Mouse (Mus musculus) mouse embryonic stem cell (cell line): ENCODE results near the gene Fundc1.
"Not testable (repeated sequence)": the region's sequence is repeated elsewhere in the genome, so short reads cannot be mapped to it uniquely, and the experiment has no call there.

ENCODE experiments used
- in situ Hi-C, 2 experiments: fragments of 300-500 bp; cut with MboI; formaldehyde crosslinking; loops; 1 replicate in 1 of 2; 3 replicates in 1 of 2; pipeline ENCODE4 v1.14.3; 2019 to 2020; ENCODE audit warnings: low sequenced_read_pairs in 2 of 2, low pct_unique_long_range_greater_than_20kb in 1 of 2, mixed read lengths in 1 of 2; ENCODE audit not compliant: unreplicated experiment in 1 of 2

Gene Fundc1

GRCm38 (mm10) chrX:17571621-17572459 lies at the start of gene Fundc1:
Gene Fundc1 (minus strand): TSS chrX:17572325.
- in situ Hi-C loops, result no loop called here

- in situ Hi-C loops, result no loop called here
Measured at GRCm38 (mm10) chrX:17611253-17611652, 39.1 kb upstream of the Fundc1 start.

- in situ Hi-C loops, result no loop called here
Measured at GRCm38 (mm10) chrX:17608763-17609162, 36.6 kb upstream of the Fundc1 start.

GRCm38 (mm10) chrX:17607668-17608067 lies 35.5 kb upstream of the Fundc1 start:
- in situ Hi-C loops, result no loop called here

- in situ Hi-C loops, result no loop called here
Measured at GRCm38 (mm10) chrX:17593331-17593730, 21.2 kb upstream of the Fundc1 start.

GRCm38 (mm10) chrX:17590745-17591144 lies 18.6 kb upstream of the Fundc1 start:
- in situ Hi-C loops, result no loop called here

- in situ Hi-C loops, result no loop called here
Measured at GRCm38 (mm10) chrX:17571271-17571620, 879 bp downstream of the Fundc1 start.

- in situ Hi-C loops, result no loop called here
Measured at GRCm38 (mm10) chrX:17568670-17569069, 3.5 kb downstream of the Fundc1 start.

GRCm38 (mm10) chrX:17565743-17566142 lies 6.4 kb downstream of the Fundc1 start:
- in situ Hi-C loops, result no loop called here

GRCm38 (mm10) chrX:17564732-17565131 lies 7.4 kb downstream of the Fundc1 start:
- in situ Hi-C loops, result no loop called here

GRCm38 (mm10) chrX:17558746-17559145 lies 13.4 kb downstream of the Fundc1 start:
- in situ Hi-C loops, result no loop called here

- in situ Hi-C loops, result no loop called here
Measured at GRCm38 (mm10) chrX:17554488-17554887, 17.6 kb downstream of the Fundc1 start.

GRCm38 (mm10) chrX:17551586-17551985 lies 20.5 kb downstream of the Fundc1 start:
- in situ Hi-C loops, result not testable (repeated sequence)

GRCm38 (mm10) chrX:17547143-17547806 lies 24.9 kb downstream of the Fundc1 start:
- in situ Hi-C loops, result loop anchor here in 1 of 2 experiments (25.0 kb wide), 1 partner anchor 615 kb away; the partner anchor contains the start of gene Kdm6a

GRCm38 (mm10) chrX:17544860-17545492 lies 27.1 kb downstream of the Fundc1 start:
- in situ Hi-C loops, result loop anchor here in 1 of 2 experiments (25.0 kb wide), 1 partner anchor 617 kb away; the partner anchor contains the start of gene Kdm6a

GRCm38 (mm10) chrX:17537701-17538100 lies 34.4 kb downstream of the Fundc1 start:
- in situ Hi-C loops, result loop anchor here in 1 of 2 experiments (25.0 kb wide), 1 partner anchor 625 kb away; the partner anchor contains the start of gene Kdm6a

GRCm38 (mm10) chrX:17527008-17527407 lies 45.1 kb downstream of the Fundc1 start:
- in situ Hi-C loops, result loop anchor here in 1 of 2 experiments (25.0 kb wide), 1 partner anchor 635 kb away; the partner anchor contains the start of gene Kdm6a

GRCm38 (mm10) chrX:17521221-17521716 lies 50.9 kb downstream of the Fundc1 start:
- in situ Hi-C loops, result no loop called here

- in situ Hi-C loops, result no loop called here
Measured at GRCm38 (mm10) chrX:17520086-17520485, 52.0 kb downstream of the Fundc1 start.
